Mouse (Mus musculus): ENCODE measurements around the gene Sult6b1.

The Sult6b1 gene

DNA sequence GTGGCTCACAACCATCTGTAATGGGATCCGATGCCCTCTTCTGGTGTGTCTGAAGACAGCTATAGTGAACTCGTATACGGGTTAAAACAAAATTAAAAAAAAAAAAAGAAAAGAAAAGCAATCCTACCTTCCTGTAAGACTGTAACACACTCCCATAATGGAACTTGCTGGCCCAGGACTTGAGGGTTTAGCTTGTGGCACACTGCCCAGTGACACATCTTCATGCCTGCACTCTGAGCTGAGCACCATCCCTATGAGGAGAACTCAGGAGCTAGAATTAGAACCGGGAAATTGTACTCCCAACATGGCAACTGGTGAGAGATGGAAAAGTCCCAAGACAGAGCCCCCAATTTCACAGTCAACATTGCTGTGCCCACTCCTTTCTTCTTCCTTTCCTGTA is 23.5 kb downstream of the Sult6b1 start:
- DNase-seq, result no peak

DNA sequence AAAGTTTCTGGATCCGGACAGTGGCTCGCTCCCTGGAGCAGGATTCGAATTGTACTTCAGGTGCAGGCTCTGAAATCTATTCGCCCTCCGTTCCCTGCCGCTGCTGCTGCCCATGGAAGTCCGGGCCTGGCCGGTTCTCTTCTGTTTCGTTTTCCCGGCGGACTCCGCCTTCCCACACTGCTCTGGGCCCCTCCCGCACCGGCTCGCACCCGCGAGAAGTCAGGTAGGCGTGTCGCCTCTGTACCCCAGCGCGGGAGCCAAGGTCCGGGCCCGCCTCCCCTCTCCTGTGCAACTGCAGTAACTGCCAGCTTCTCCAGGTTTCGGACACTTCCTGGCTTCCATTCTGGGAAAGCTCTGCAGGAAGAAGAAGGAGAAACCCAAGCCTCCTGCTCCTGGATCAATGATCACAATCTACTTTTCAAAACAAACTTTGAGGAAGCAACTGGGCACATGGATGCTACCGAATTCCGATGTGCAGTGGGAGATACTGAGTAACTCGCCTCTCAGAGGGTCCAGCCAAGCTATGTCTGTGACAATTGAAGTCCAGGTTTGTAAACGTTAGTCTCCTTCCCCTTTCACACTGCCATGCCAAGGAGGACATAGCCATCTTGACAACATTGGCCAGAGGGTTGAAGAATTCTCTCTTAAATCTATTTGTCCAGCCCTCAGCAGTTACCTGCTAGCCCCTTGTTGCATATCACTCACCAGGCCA is 24.2 kb downstream of the Sult6b1 start, which contains the start of gene Eif2ak2:
TSS of gene Eif2ak2 (minus strand) at position 173 of the 712 bp plus-strand sequence.
- peak; percentile 93 for DNase-seq

DNA sequence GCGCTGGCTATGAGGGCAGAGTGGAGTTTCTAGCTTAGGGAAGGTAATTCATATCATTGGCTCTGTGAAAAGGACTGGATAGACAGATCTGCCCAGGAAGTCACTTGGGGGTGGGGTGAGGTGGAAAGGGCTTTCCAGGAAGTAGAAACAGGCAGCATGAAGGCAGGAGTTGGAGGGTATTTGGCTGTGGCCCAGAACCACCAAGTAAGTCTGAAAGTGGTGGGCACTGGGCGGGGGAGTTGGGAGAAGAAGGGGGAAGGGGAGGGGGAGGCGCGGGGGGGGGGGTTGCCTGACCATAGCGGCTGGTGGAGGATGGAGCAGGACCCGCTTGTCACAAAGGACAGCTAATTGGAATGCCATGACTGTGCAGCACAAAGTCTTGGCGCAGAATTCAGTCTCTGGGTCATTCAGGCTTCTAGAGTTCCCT is 24.9 kb downstream of the Sult6b1 start:
- peak; percentile 42 for DNase-seq

DNA sequence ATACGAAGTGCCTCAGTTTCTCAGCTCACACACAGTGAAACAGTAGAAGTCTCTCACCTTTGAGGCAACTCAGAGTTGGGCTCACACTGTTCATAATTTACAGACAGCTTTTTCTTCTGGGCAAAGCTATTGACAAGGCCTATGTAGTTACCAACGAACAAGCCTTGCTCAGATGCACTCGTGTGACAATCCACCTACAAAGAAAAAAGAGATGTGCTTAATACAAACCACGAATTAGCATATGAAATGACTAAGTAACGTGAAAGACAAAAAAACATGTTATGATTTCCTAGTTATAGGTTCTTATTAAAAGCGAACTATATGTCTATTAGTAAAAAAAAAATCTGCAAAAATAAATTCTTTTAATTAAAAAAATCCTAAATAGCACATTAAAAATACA is 32.9 kb downstream of the Sult6b1 start:
- DNase-seq, result no peak

DNA sequence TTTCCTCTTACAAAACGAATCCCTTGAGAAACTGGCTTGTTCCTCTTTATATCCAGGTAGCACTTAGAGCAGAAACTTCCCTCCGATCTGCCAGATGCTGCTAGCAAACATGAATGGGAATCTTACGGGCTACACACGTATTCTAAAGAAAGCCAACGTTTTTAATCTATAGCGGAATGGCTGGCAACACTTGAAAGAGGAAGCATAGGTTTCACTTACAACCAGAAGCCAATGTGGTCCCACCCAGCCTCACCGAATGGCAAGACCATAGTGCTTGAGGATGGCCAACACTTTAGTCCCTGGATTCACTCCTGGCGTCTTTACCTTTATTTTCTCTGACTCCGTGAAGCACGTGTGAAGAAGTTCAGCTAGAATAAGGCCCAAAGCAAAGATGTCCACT is 50.5 kb downstream of the Sult6b1 start:
- no peak for DNase-seq

DNA sequence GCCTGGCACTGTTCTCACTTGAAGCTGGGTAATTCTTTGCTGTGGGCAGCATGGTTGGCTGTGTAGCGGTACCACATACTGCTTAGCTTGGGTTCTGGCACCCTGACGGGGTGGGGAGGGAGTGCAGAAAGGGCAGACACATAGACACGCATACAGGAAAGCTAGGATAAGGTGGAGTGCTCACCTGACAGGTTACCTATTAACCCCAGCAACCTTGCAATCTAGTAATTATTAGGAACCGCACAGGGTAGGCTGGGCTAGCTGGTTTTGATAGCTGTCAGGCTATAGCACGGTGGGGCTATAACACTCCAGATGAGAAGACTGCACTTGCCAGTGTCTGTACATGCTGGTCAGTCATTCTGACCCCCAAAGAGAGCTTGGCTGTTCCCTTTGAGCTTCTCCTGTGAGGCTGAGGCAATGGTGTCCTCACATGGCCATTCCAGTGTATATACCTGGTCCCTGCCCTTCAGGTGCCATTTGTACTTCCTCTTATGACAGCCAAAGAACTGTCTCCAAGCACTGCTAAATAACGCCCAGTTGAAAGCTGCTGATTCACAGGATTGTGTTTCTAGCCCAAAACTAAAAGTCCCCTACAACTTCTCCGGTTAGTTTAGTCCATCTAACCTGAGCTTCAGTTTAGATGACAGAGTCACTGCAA is 64.4 kb downstream of the Sult6b1 start:
- no peak for DNase-seq

DNA sequence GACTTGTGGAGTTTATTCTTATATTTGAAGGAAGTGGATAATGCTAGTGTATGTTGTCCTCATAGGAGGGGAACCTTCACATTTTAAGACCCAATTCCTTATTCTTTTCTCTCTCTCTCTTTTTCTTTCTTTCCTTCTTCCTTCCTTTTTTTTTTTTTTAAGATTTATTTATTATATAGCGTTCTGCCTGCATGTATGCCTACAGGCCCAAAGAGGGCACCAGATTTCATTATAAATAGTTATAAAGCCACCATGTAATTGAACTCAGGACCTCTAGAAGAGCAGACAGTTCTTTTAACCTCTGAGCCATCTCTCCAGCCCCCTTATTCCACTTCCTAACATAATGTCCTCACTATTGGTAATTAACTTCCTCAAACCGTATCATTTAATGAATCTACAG is 70.7 kb downstream of the Sult6b1 start:
- no peak for DNase-seq

DNA sequence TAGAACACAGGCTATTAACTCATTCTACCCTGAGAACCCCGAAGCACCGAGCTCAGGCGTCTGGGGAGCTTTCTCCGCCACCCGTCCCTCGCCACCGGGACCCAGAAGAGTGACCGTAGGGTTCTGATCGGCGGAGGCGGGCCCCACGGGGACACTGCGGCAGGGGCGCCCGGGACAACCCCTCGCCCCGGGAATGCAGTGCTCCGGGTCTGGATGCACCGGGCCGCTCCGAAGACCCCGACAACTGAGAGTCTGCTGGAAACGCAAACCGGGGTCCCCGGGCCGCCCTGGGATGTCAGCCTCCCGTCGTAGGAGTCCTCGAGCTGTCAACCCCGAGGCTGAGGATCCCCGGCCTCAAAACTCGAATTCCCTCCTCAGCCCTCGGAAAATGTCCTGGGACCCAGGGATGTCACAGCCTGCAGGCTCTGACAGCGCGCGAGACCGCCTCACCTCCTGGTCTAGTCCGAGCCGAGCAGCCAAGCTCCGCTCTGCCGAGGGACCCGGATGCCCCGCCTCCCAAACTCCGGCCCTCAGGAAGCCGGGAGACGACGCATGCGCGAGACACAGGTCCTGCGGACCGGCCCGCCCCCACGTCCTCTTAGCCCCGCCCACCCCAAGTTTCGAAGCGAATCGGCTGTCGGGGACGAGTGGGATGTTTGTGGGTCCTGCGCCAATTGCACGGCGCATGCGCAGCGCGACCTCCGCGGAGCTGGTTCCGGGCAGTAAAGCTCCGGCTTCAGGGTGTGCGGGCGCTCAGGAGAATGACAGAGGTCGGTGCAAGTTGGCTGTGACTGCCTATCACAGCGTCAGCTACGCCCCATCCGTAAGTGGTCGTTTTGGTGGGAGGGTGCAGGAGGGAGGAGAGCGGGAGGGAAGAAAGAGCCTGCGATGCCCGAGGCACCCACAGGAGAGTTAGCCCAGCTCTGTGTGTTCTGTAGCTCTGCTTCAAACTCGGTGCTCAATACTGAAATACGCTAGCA is 71.6 kb downstream of the Sult6b1 start, which contains the start of the genes Heatr5b and Gpatch11:
TSS of gene Heatr5b (minus strand) at position 509 of the 980 bp plus-strand sequence.
TSS of gene Gpatch11 (plus strand) at position 712 of the 980 bp plus-strand sequence.
- DNase-seq, result peak; percentile 98

All from lung, postnatal 10 days (tissue).